In genomic region chr10:42972504-42973172, GRCm38 (mm10) we compare ENCODE assay signal across 8 mouse cellular contexts.
DNase-seq lines count a peak whose midpoint lies in the region; ATAC-seq and TF ChIP-seq lines count a peak whose summit lies in the region.

No protein-coding gene starts in this region.

- intact Hi-C loops in gastrocnemius, postnatal 14 days (cut with DNase I; ENCODE audit: low total_unique reads): no loop called here

- no peak for TF ChIP-seq POLR2A in spleen, adult 2 months (IDR thresholded peaks at IDR 0.05; ENCODE audit: low read depth, low read length)

- peak; percentile 34; the same call in 1 of the 2 replicates for TF ChIP-seq CTCF in spleen, adult 2 months (IDR thresholded peaks at IDR 0.05; ENCODE audit: extremely low read depth, insufficient read depth, insufficient read length, insufficient replicate concordance)
- peak; percentile 90 for TF ChIP-seq CTCF in hindbrain, postnatal 0 days (IDR thresholded peaks at IDR 0.05; ENCODE audit: low read depth)

- H3K4me3 ChIP-seq in spleen, adult 2 months (ENCODE audit: extremely low read depth, insufficient read depth, insufficient read length): no peak overlapping the region
- H3K4me3 ChIP-seq in hindbrain, postnatal 0 days (ENCODE audit: low read length): no peak overlapping the region
- H3K4me3 ChIP-seq in limb, embryonic 13.5 days: no peak overlapping the region
- H3K4me3 ChIP-seq in midbrain, embryonic 14.5 days (replicated peaks; ENCODE audit: low read depth, low read length): no peak overlapping the region

- H3K4me2 ChIP-seq in hindbrain, postnatal 0 days (ENCODE audit: low read depth, low read length): peak overlapping the region; percentile 35; the same call in 1 of the 2 replicates
- H3K4me2 ChIP-seq in limb, embryonic 13.5 days (replicated peaks): peak overlapping the region; percentile 34
- H3K4me2 ChIP-seq in midbrain, embryonic 14.5 days (ENCODE audit: low read length): 0 out of 2 replicates have a peak overlapping the region, but pooled peaks have one; percentile 9

- H3K4me1 ChIP-seq in spleen, adult 2 months (ENCODE audit: control insufficient read depth, insufficient read depth, insufficient read length): no peaks in the 10 kb centered on the region
- no peaks in the 10 kb centered on the region for H3K4me1 ChIP-seq in hindbrain, postnatal 0 days (ENCODE audit: insufficient read depth, low read length)
- peaks cover 43% of the 10 kb centered on the region for H3K4me1 ChIP-seq in limb, embryonic 13.5 days
- no peaks in the 10 kb centered on the region for H3K4me1 ChIP-seq in midbrain, embryonic 14.5 days (ENCODE audit: control insufficient read depth, insufficient read depth, low read length)

- H3K9me3 ChIP-seq in hindbrain, postnatal 0 days (ENCODE audit: low read length): no peaks in the 10 kb centered on the region
- H3K9me3 ChIP-seq in limb, embryonic 13.5 days: no peaks in the 10 kb centered on the region
- no peaks in the 10 kb centered on the region for H3K9me3 ChIP-seq in midbrain, embryonic 14.5 days (ENCODE audit: control insufficient read depth, low read length)

- DNase-seq in spleen, adult 2 months (ENCODE audit: low read depth in 1 of 2, low spot score in 2 of 2): peak in 1 of 2 experiments; percentile 33
- DNase-seq in spleen, adult 12 weeks (ENCODE audit: low spot score): no peak
- DNase-seq in cerebellum, postnatal 4 days (ENCODE audit: low spot score in 2 of 2): peak; percentile 57 to 78
- DNase-seq in gastrocnemius, postnatal 14 days: peak; percentile 79
- DNase-seq in hindbrain, postnatal 0 days (ENCODE audit: low spot score): peak; percentile 91
- DNase-seq in midbrain, embryonic 14.5 days: peak; percentile 90
- DNase-seq in splenic B cell, adult 2 months (ENCODE audit: low read depth, low spot score): peak; percentile 48

- H3K27ac ChIP-seq in spleen, adult 2 months (ENCODE audit: insufficient read depth, low read length): no peak overlapping the region
- no peak overlapping the region for H3K27ac ChIP-seq in hindbrain, postnatal 0 days
- no peak overlapping the region for H3K27ac ChIP-seq in limb, embryonic 13.5 days
- H3K27ac ChIP-seq in midbrain, embryonic 14.5 days (replicated peaks; ENCODE audit: low read depth, low read length): no peak overlapping the region

- peak; percentile 91 for ATAC-seq in hindbrain, postnatal 0 days
- ATAC-seq in limb, embryonic 13.5 days (ENCODE audit: low FRiP score, low read depth): peak; percentile 44; the same call in 1 of the 2 replicates
- peak; percentile 67; the same call in 1 of the 2 replicates for ATAC-seq in midbrain, embryonic 14.5 days (ENCODE audit: low FRiP score, low TSS enrichment)

- no peak overlapping the region for H3K9ac ChIP-seq in hindbrain, postnatal 0 days (replicated peaks; ENCODE audit: low read length)
- no peak overlapping the region for H3K9ac ChIP-seq in limb, embryonic 13.5 days
- H3K9ac ChIP-seq in midbrain, embryonic 14.5 days (replicated peaks; ENCODE audit: low read length): no peak overlapping the region

- peaks cover 2% of the 10 kb centered on the region; the same call in 1 of the 2 replicates for H3K27me3 ChIP-seq in spleen, adult 2 months (ENCODE audit: control insufficient read depth, insufficient read depth, low read length)
- H3K27me3 ChIP-seq in hindbrain, postnatal 0 days (ENCODE audit: insufficient read depth, low read length): no peaks in the 10 kb centered on the region
- H3K27me3 ChIP-seq in limb, embryonic 13.5 days: no peaks in the 10 kb centered on the region
- no peaks in the 10 kb centered on the region for H3K27me3 ChIP-seq in midbrain, embryonic 14.5 days (ENCODE audit: control insufficient read depth, insufficient read depth, low read length)
- H3K27me3 ChIP-seq in splenic B cell, adult 2 months (ENCODE audit: control insufficient read depth, insufficient read depth, low read length, poor library complexity, severe bottlenecking): no peaks in the 10 kb centered on the region

- H3K36me3 ChIP-seq in spleen, adult 2 months (ENCODE audit: control insufficient read depth, insufficient read depth, low read length): no peaks in the 10 kb centered on the region
- no peaks in the 10 kb centered on the region for H3K36me3 ChIP-seq in hindbrain, postnatal 0 days (ENCODE audit: insufficient read depth, low read length)
- H3K36me3 ChIP-seq in limb, embryonic 13.5 days: no peaks in the 10 kb centered on the region
- no peaks in the 10 kb centered on the region for H3K36me3 ChIP-seq in midbrain, embryonic 14.5 days (ENCODE audit: control insufficient read depth, insufficient read depth, low read length)
- no peaks in the 10 kb centered on the region for H3K36me3 ChIP-seq in splenic B cell, adult 2 months (ENCODE audit: control insufficient read depth, insufficient read depth, low read length, poor library complexity, severe bottlenecking)

- WGBS in spleen, adult 2 months: 44% methylated on average over 18 of the region's 18 CpGs
- 29% methylated on average over 18 of the region's 18 CpGs for WGBS in hindbrain, postnatal 0 days
- 36% methylated on average over 18 of the region's 18 CpGs for WGBS in limb, embryonic 13.5 days
- WGBS in midbrain, embryonic 14.5 days: 33% methylated on average over 18 of the region's 18 CpGs
